Mouse (Mus musculus) limb, embryonic 14.5 days (tissue): Measurements from ENCODE around the gene Magi3. TPM values are rescaled to one million over a fixed set of nuclear protein-coding genes. Genes with fewer than 3 reads are reported as not detected.
A peak's percentile ranks its signal among the peaks of the same experiment; 100 is the strongest.

Source experiments
- ATAC-seq: fragments of 200-750 bp; cut with Nextera tagmentation; 2 replicates; pipeline ENCODE4 v1.8.0; 2017; ENCODE audit warnings: low read depth, moderate number of reproducible peaks, moderate TSS enrichment; ENCODE audit not compliant: low FRiP score
- DNase-seq: peaks from one replicate; pipeline ENCODE4 v3.0.0-alpha.2; 2015; ENCODE audit warnings: low spot score
- H3K27ac ChIP-seq: fragments of 300-500 bp; sonication (generic); replicated peaks from 2 replicates; pipeline ENCODE4 v1.5.1; 2014; ENCODE audit warnings: low read depth, mild to moderate bottlenecking, low read length, moderate library complexity, mixed read lengths
- H3K27me3 ChIP-seq: fragments of 300-500 bp; sonication (generic); 2 replicates; pipeline ENCODE4 v1.6.1; 2014; ENCODE audit warnings: low read length, mixed read lengths; ENCODE audit not compliant: control insufficient read depth, insufficient read depth
- H3K36me3 ChIP-seq: fragments of 300-500 bp; sonication (generic); 2 replicates; pipeline ENCODE4 v1.6.1; 2014; ENCODE audit warnings: mild to moderate bottlenecking, low read length, moderate library complexity, mixed read lengths; ENCODE audit not compliant: control insufficient read depth, insufficient read depth
- H3K4me1 ChIP-seq: fragments of 300-500 bp; sonication (generic); 2 replicates; pipeline ENCODE4 v1.6.1; 2014; ENCODE audit warnings: antibody characterized with exemption, low read length, mixed read lengths; ENCODE audit not compliant: control insufficient read depth, insufficient read depth
- H3K4me2 ChIP-seq: fragments of 300-500 bp; sonication (generic); replicated peaks from 2 replicates; pipeline ENCODE4 v1.6.1; 2014; ENCODE audit warnings: low read depth, mild to moderate bottlenecking, low read length, moderate library complexity; ENCODE audit not compliant: severe bottlenecking
- H3K4me3 ChIP-seq: fragments of 300-500 bp; sonication (generic); replicated peaks from 2 replicates; pipeline ENCODE4 v1.5.1; 2014; ENCODE audit warnings: low read length
- H3K9ac ChIP-seq: fragments of 300-500 bp; sonication (generic); 2 replicates; pipeline ENCODE4 v1.6.1; 2014; ENCODE audit warnings: mild to moderate bottlenecking, low read depth, low read length, moderate library complexity; ENCODE audit not compliant: severe bottlenecking
- H3K9me3 ChIP-seq: fragments of 300-500 bp; sonication (generic); 2 replicates; pipeline ENCODE4 v1.6.1; 2016; ENCODE audit warnings: low read length; ENCODE audit not compliant: control insufficient read depth
- POLR2A ChIP-seq: fragments of 200-500 bp; IDR thresholded peaks from 2 replicates; pipeline ENCODE4 v1.8.0; 2012; ENCODE audit warnings: inconsistent platforms, mild to moderate bottlenecking, moderate library complexity, borderline replicate concordance; ENCODE audit not compliant: insufficient read depth, insufficient read length; ENCODE audit errors: extremely low read depth
- WGBS: fragments of 180-500 bp; shearing (Covaris S2); extraction: QIAGEN DNeasy Blood & Tissue Kit; methylation state at CpG from one replicate; pipeline ENCODE4 v1.1.7; 2014; 5-methylcytosine and 5-hydroxymethylcytosine counted together
- polyA plus RNA-seq, 2 experiments: library from polyadenylated mRNA; depleted of rRNA in 1 of 2; stranded (reverse) in 1 of 2; unstranded in 1 of 2; fragments of >200 nt; fragmentation: Nextera tagmentation in 1 of 2; extraction: Ambion mirVana in 1 of 2; gene quantifications; 2 replicates each; pipeline versions ENCODE4 v1.2.1 to v1.2.3; 2012 to 2014

Magi3 gene
- polyA plus RNA-seq (2012; rRNA removed): 7.0 and 9.2 TPM in 2 replicates
- 4.8 and 6.0 TPM in 2 replicates for polyA plus RNA-seq (2014; fragmentation: Nextera tagmentation; extraction: Ambion mirVana)

DNA sequence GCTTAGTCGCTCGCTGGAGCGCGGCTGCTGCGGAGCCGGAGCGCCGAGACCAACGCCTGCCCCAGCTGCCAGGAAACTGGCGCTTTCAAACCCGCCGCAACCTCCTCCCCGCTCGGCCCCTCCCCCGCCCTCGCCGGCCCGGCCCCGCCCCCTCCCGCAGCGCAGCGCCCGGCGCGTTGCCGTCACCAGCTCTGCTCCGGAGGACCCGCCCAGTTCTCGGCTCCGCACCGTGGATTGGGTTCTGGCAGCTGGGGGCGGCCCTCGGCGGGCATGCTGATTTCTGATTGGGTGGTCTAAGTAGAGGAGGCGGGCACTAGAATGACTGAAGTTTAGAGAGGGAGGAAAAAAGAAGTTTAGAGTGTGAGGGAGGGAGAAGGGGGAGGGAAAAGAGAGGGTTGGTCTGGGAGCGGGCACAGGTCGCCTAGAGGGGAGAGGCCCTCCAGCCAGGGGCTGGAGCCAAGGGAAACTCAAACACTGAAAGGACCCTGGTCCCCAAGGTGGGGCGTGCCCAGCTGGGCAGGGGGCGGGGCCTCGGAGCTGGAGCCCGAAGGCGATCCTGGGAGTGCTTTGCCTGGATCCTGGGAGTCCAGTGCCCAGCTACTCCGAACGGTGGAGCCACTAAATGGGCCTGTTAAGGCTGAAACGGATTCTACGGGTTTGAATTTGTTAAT, at the start of gene Magi3:
Magi3 (minus strand) TSS at position 80 of the 671 bp plus-strand sequence.
- under 1% methylated on average over 26 of the region's 46 CpGs for WGBS
- Histone ChIP-seq H3K4me3 (peak within 1 kb of the TSS; percentile 76), H3K27ac (peak within 1 kb of the TSS; percentile 92), H3K9me3 (no peaks in the 10 kb centered on the region), H3K36me3 (no peaks in the 10 kb centered on the region), H3K4me2 (peak within 1 kb of the TSS; percentile 92), H3K9ac (peak within 1 kb of the TSS; percentile 71), H3K27me3 (peaks cover 6% of the 10 kb centered on the region; the same call in 1 of the 2 replicates), H3K4me1 (peaks cover 7% of the 10 kb centered on the region; the same call in 1 of the 2 replicates)
- DNase-seq (peak; percentile 96), ATAC-seq (peak; percentile 99)
- TF ChIP-seq POLR2A: peak; percentile 69; the same call in 1 of the 2 replicates

DNA sequence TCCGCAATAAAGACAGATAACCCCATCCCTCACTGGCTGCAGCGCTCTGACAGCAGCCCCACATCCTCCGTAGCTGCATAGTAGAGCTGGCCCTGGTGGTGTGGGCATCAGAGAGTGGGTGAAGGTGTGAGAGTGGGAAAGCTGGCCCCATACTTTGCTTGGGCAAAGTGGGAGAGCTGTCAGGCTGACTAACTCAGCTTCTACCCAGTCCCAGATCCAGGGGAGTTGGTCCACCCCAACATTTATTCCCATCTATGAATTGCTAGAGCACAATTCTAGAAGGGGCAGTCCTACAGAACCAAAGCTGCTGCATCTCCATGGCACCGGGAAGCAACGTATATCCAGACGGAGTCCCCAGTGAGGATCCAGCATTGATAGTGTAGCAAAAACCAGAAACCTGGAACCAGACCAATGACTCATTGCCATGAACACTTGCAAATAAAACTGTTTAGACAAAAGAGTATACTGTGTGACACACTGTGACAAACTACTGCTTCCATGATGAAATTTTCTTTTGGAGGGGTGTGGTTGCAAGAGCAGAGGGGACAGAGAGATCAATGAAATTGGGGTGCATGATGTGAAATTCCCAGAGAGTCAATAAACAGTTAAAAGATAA, 44.5 kb upstream of the Magi3 start:
- no peaks in the 10 kb centered on the region for H3K9me3 ChIP-seq
- H3K36me3 ChIP-seq: no peaks in the 10 kb centered on the region
- no peak overlapping the region for H3K9ac ChIP-seq
- TF ChIP-seq POLR2A: no peak
- no peak for ATAC-seq
- 80% methylated on average over 6 of the region's 6 CpGs for WGBS
- H3K4me3 ChIP-seq: no peak overlapping the region
- no peak overlapping the region for H3K4me2 ChIP-seq
- no peaks in the 10 kb centered on the region for H3K27me3 ChIP-seq
- DNase-seq: no peak
- no peak overlapping the region for H3K27ac ChIP-seq
- no peaks in the 10 kb centered on the region for H3K4me1 ChIP-seq

- DNase-seq: no peak
Measured at GRCm38 (mm10) chr3:104260221-104260620, 40.0 kb upstream of the Magi3 start.

GRCm38 (mm10) chr3:104259168-104259567, 39.0 kb upstream of the Magi3 start:
- no peaks in the 10 kb centered on the region for H3K36me3 ChIP-seq
- ATAC-seq: no peak
- no peak overlapping the region for H3K4me3 ChIP-seq
- no peaks in the 10 kb centered on the region for H3K4me1 ChIP-seq
- no peak overlapping the region for H3K9ac ChIP-seq
- WGBS: 80% methylated on average over 4 of the region's 4 CpGs
- H3K27ac ChIP-seq: no peak overlapping the region
- no peak for DNase-seq
- H3K27me3 ChIP-seq: no peaks in the 10 kb centered on the region
- no peak overlapping the region for H3K4me2 ChIP-seq
- no peaks in the 10 kb centered on the region for H3K9me3 ChIP-seq
- TF ChIP-seq POLR2A: no peak

More at GRCm38 (mm10) chr3:104260221-104260620, 40.0 kb upstream of the Magi3 start:
- Histone ChIP-seq H3K4me2 (no peak overlapping the region), H3K4me1 (no peaks in the 10 kb centered on the region), H3K9me3 (no peaks in the 10 kb centered on the region), H3K27ac (no peak overlapping the region), H3K9ac (no peak overlapping the region), H3K4me3 (no peak overlapping the region), H3K36me3 (no peaks in the 10 kb centered on the region), H3K27me3 (no peaks in the 10 kb centered on the region)
- no peak for TF ChIP-seq POLR2A
- WGBS: 61% methylated on average over 5 of the region's 5 CpGs
- ATAC-seq: no peak

GRCm38 (mm10) chr3:104257041-104257440, 36.9 kb upstream of the Magi3 start:
- DNase-seq: no peak
- H3K27me3 ChIP-seq: no peaks in the 10 kb centered on the region
- no peak overlapping the region for H3K4me2 ChIP-seq
- H3K27ac ChIP-seq: no peak overlapping the region
- H3K36me3 ChIP-seq: no peaks in the 10 kb centered on the region
- 62% methylated on average over 3 of the region's 3 CpGs for WGBS
- no peak for TF ChIP-seq POLR2A
- no peaks in the 10 kb centered on the region for H3K9me3 ChIP-seq
- H3K4me1 ChIP-seq: no peaks in the 10 kb centered on the region
- ATAC-seq: no peak
- no peak overlapping the region for H3K4me3 ChIP-seq
- no peak overlapping the region for H3K9ac ChIP-seq
